Mouse (Mus musculus): ENCODE results near the gene Ap2s1.
"Not testable (repeated sequence)": the region's sequence is repeated elsewhere in the genome, so short reads cannot be mapped to it uniquely, and the experiment has no call there.

Ap2s1 gene

GRCm38 (mm10) chr7:16738073-16738696 lies at the start of gene Ap2s1:
Gene Ap2s1, plus strand, starts transcription at chr7:16738410.
- DNase-seq (ENCODE audit: low spot score), result peak; percentile 99

DNA sequence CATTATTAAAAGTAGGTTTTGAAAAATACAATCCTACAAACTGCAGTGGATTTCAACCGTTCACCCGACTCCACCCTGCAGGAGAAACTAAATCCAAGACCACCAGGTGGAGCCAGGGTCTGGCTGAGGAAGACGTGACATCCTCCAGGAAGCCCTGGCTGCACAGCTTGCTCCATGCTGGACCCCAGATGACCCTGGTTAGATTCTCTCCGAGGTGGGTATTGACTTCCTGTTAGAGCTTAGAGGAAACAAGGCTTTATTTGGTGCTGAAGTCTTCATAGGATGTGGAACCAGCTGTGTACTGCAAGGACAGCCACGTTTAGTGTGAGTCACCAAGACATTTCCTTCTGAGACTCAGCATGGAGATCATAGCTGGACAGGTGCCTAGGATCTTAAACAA lies 49.0 kb upstream of the Ap2s1 start:
- no peak for DNase-seq (ENCODE audit: low spot score)

DNA sequence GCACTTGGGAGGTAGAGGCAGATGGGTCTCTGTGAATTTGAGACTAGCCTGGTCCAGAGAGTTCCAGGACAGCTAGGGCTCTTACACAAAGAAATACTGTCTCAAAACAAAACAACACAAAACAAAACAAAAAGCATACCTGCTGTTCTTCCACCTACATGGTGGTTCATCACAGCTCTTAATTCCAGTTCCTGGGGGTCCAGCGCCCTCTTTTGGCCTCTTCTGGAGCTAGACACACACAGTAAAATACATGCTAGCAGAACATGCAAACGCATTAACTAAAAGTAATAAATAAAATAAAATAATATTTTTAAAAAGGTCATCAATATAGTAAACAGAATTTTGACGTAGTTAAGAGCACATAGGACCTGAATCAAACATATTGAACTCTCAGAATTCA lies 43.2 kb upstream of the Ap2s1 start:
- DNase-seq (ENCODE audit: low spot score), result no peak

DNA sequence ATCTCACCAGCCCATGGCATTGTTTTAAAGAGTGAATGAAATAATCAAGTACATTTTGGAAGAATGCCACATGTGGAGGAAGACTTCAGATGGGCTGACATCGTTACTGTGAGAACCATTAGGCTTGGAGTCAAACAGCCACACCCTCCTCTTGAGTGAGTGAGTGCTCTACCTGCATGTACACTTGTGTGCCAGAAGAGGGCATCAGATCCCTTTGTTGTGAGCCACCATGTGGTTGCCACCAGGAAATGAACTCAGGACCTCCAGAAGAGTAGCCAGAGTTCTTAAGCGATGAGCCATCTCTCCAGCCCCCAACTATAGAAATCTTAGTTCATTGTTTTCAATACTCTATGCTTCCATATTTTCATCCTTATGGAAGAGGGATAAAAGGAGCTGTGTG lies 39.2 kb upstream of the Ap2s1 start:
- DNase-seq (ENCODE audit: low spot score), result peak; percentile 56

DNA sequence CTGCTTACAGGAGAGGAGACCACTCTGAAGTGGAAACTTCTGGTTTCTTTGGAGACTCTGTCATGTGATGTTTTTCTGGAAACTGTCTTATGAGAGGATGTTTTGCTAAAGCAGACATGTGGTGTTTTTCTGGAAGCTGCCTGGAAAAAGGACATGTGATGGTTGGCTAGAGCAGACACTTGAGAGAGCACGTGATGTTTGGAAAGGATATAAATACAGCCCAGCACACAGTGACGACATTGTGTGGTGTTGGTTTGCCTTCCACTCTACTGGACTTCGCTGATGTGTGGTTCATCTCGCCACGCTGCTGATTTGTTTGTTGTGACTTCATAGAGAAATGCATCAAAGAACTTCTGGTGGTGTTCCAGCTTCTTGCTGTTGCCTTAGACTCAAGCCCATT lies 37.6 kb upstream of the Ap2s1 start:
- no peak for DNase-seq (ENCODE audit: low spot score)

- DNase-seq (ENCODE audit: low spot score), result no peak
Observed at GRCm38 (mm10) chr7:16706385-16706784, 31.8 kb upstream of the Ap2s1 start.

DNA sequence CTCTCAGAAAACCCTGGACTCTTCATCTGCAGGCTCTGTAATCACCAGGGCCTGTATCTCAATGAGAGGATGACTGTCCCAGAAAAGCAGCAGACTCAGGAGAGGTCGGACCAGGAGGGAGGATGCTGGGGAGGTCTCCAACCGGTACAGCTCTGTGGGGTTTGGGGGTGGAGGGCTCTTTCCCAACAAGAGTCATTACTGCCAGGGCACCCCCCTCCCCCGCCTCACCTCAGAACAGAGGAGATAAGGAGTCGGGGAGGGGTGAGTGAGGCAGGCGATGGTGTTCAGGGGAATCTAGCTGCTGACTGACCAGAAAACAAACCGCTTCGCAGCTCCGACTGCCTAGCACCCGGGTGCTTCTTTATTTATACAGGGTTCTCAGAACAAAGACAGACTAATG lies 30.0 kb upstream of the Ap2s1 start:
- DNase-seq (ENCODE audit: low spot score), result no peak

- DNase-seq (ENCODE audit: low spot score), result peak; percentile 33
Observed at GRCm38 (mm10) chr7:16710604-16711003, 27.6 kb upstream of the Ap2s1 start.

DNA sequence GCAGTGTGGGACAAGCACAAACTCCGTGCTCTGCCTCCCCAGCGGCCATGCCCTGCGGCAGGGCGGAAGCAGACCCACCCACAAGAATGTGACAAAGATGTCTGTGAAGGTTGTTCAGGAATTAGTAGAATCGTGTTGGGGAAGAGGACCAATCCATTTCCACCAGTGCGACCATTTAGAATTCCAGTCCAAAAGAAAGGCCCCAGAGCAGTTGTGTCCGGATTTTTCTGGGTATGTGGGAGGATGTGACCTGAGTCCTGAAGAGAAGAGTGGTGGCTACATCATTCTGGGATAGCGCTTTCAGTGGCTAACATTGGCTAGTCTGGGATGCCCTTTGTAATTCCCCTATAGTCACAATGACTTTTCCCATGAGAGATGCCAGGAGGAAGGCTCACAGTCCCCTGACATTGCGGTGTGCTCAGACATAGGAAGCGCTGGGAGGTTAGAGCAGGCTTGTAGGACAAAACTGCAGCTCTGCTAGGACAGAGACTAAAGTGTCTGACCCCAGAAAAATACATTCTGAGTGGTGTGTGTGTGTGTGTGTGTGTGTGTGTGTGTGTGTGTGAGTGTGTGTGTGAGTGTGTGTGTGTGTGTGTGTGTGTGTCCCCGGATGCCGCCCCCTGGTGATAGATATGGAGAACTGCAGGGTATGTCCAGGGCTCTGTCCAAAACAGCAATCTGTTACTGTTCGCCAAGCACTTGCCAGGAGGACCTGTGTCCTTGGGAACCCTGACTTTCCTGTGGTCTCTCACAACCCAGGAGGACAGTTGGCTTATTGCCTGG lies 25.4 kb upstream of the Ap2s1 start:
- DNase-seq (ENCODE audit: low spot score), result no peak

- not testable (repeated sequence) for DNase-seq (ENCODE audit: low spot score)
Observed at GRCm38 (mm10) chr7:16716456-16717152, 21.6 kb upstream of the Ap2s1 start.

- no peak for DNase-seq (ENCODE audit: low spot score)
Observed at GRCm38 (mm10) chr7:16721629-16722028, 16.6 kb upstream of the Ap2s1 start, which contains the start of gene Ceacam9. Gene Ceacam9, plus strand, starts transcription at chr7:16721929.

- DNase-seq (ENCODE audit: low spot score), result not testable (repeated sequence)
Observed at GRCm38 (mm10) chr7:16722490-16722889, 15.7 kb upstream of the Ap2s1 start.

DNA sequence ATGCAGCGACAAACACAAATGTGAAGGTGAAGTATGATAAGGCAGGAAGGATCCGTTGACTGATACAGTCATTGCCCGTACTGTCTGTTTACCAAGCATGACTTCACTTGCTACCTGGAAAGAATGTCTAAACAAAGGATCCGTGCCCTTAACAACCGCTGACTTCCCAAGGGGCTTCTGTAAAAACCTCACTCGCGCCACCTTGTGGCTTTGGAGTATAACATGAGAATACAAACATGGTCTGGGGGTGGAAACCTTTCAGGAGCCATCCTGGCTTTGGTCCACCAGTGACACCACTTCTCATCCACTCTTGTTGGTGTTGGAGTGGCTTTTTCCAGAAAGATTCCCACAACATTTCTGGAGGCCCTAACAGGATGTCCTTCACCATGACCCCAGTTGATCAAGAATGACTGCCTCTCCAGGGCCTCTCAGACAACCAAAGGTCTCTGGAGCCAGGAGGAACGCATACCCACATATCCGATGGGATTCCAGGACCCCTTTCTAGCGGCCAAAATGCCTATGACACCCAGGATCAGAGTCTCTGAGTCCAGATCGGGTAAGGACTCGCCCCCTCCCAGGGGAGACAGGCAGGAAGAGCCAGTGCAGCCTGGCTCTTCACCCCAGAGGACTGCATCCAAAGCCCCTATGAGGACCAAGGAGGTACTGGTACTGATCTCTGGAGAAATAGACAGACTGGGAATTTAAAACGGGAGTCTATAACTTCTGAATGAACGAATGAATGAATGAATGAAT lies 9.4 kb upstream of the Ap2s1 start:
- DNase-seq (ENCODE audit: low spot score), result peak; percentile 93

- peak; percentile 80 for DNase-seq (ENCODE audit: low spot score)
Observed at GRCm38 (mm10) chr7:16729563-16729962, 8.6 kb upstream of the Ap2s1 start.

DNA sequence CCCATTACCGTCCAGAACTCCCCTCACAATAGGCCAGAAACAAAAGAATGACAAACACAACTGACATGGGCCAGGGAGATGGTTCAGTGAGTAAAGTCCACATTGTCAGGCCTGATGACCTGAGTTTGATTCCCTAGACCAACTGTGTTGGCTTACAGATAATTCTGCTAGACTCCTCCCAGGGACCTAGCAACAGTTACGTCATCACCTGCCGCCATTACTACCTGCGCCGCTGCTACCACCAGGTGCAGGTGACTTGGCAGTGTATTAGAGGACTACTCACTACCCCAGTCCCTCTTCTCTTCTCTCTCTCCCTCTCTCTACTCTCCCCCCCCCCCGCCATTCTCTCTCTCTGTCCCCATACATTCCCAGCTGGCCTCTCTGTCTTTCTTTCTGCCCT lies 7.4 kb upstream of the Ap2s1 start:
- no peak for DNase-seq (ENCODE audit: low spot score)

DNA sequence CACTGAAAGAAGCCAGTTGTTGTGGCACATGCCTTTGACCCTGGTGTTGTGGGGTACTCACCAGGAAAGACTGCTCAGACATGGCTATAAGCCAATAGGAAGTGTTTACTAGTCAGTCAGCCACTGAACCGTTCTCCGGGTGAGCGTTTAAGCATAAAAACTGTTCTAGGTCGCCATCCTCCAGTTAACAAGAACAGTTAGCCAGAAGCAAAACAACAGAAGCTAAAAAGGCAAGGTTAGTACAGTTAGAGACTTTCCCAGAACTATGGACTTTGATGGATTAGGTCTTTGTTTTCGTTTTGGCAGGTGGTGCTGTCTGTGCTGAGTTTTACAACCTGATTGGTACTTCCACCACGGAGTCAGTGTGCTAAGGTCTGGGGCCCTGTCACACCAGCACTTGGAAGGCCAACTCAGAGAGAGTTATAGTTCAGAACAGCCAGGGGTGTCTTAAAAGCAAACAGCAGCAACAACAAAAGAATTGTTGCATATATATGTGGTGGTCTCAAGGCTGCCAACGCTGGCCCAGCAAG lies 6.3 kb upstream of the Ap2s1 start:
- no peak for DNase-seq (ENCODE audit: low spot score)

GRCm38 (mm10) chr7:16737606-16738072 lies 571 bp upstream of the Ap2s1 start:
- DNase-seq (ENCODE audit: low spot score), result no peak

- no peak for DNase-seq (ENCODE audit: low spot score)
Observed at GRCm38 (mm10) chr7:16739056-16739604, 920 bp downstream of the Ap2s1 start.

GRCm38 (mm10) chr7:16745373-16745772 lies 7.2 kb downstream of the Ap2s1 start:
- DNase-seq (ENCODE audit: low spot score), result no peak

DNA sequence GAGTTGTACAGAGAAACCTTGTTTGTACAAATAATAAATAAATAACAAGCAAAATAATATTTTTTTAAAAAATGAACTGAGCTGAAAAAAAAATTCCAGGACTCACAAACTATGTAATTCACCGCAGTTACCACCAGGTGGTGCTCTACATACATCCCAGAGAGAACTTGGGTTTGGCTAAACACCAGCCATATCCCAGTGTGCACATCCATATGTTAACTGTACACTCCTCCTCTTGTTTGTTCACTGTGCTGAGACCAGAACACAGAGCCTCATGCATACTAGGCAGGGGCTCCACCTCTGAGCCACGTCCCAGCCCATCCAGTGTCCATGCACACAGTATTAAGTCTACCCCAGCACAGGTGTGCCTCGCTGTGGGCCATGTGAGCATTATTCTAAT lies 7.9 kb downstream of the Ap2s1 start:
- DNase-seq (ENCODE audit: low spot score), result peak; percentile 82

DNA sequence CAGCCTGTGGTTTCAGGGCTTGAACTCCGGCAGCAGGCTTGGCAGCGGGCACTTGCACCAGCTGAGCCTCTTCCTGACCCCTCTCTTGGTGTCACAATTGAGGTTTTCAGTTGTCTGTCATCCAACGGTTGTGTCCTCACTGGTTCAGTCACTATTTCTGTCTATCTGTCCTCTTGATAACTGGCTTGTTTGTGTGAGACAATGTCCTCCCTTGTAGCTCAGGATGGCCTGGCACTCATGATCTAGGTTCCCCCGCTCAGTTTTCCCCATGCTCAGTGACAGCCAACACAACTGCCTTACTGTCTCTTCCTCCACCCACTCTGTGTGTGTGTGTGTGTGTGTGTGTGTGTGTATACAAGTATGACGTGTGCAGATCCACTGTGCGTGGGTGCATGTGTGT lies 9.4 kb downstream of the Ap2s1 start:
- no peak for DNase-seq (ENCODE audit: low spot score)

DNA sequence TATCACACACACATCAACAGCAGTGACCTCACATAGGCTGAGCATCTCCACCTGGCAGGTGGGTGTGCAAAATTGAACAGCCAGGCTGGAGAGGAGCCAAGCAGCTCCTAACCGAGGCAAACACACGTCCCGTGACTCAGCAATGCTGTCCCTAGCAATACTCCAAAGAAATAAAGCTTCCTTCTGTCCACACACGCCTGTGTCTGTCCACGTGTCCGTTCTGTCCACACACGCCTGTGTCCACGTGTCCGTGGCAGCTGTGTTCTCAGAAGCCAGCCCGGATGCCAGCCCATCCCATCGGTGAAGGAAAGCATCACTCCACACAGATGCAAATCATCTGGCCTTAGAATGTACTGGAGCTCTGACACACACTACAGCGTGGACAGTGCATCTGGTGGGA lies 13.8 kb downstream of the Ap2s1 start:
- no peak for DNase-seq (ENCODE audit: low spot score)
